Mouse (Mus musculus) small intestine, adult 2 months (tissue): ENCODE measurements around the gene Sde2. TPM values are rescaled to one million over a fixed set of nuclear protein-coding genes. Genes with fewer than 3 reads are reported as not detected.

Experiments
- H3K27ac ChIP-seq: fragments of 200-500 bp; 2 replicates; pipeline ENCODE4 v1.5.1; 2012; ENCODE audit warnings: low read depth, low read length, control low read depth, inconsistent platforms; ENCODE audit not compliant: insufficient read depth
- H3K27me3 ChIP-seq: fragments of 200-500 bp; 2 replicates; pipeline ENCODE4 v1.6.1; 2012; ENCODE audit warnings: mild to moderate bottlenecking, moderate library complexity, low read length, inconsistent platforms; ENCODE audit not compliant: control insufficient read depth, insufficient read depth
- H3K36me3 ChIP-seq: fragments of 200-500 bp; 2 replicates; pipeline ENCODE4 v1.6.1; 2012; ENCODE audit warnings: mild to moderate bottlenecking, low read length, control low read depth, inconsistent platforms; ENCODE audit not compliant: control insufficient read depth, insufficient read depth
- H3K4me1 ChIP-seq: fragments of 200-500 bp; 2 replicates; pipeline ENCODE4 v1.6.1; 2012; ENCODE audit warnings: low read length, inconsistent platforms, mixed read lengths; ENCODE audit not compliant: control insufficient read depth, insufficient read depth, insufficient read length
- H3K4me3 ChIP-seq: fragments of 200-500 bp; 2 replicates; pipeline ENCODE4 v1.5.1; 2012; ENCODE audit warnings: low read depth, mild to moderate bottlenecking, control low read depth, inconsistent platforms, low read length, moderate library complexity
- CTCF ChIP-seq: fragments of 200-500 bp; IDR thresholded peaks from 2 replicates; pipeline ENCODE4 v1.5.1; 2012; ENCODE audit warnings: low read depth, mild to moderate bottlenecking, control low read depth, inconsistent platforms, low read length, moderate library complexity, mixed read lengths; ENCODE audit not compliant: insufficient replicate concordance, insufficient read length; ENCODE audit errors: extremely low read depth
- POLR2A ChIP-seq: fragments of 200-500 bp; IDR thresholded peaks from 2 replicates; pipeline ENCODE4 v1.6.1; 2012; ENCODE audit warnings: low read depth, mild to moderate bottlenecking, control low read depth, inconsistent platforms, low read length, moderate library complexity
- WGBS: fragments of 180-500 bp; shearing (Covaris S2); methylation state at CpG from one replicate; pipeline ENCODE4 v1.1.7; 2018; 5-methylcytosine and 5-hydroxymethylcytosine counted together
- polyA plus RNA-seq: library from polyadenylated mRNA; depleted of rRNA; stranded (reverse); fragments of >200 nt; gene quantifications from 2 replicates; pipeline ENCODE4 v1.2.3, GENCODE M21; 2012

Sde2 gene
- polyA plus RNA-seq, 1 experiment: 5.9 TPM

- H3K27ac ChIP-seq: no peak overlapping the region
- no peak overlapping the region for H3K4me3 ChIP-seq
- no peaks in the 10 kb centered on the region for H3K27me3 ChIP-seq
- H3K4me1 ChIP-seq: no peaks in the 10 kb centered on the region
- TF ChIP-seq POLR2A (no peak), CTCF (peak; percentile 71; the same call in 1 of the 2 replicates)
- H3K36me3 ChIP-seq: no peaks in the 10 kb centered on the region
- 13% methylated on average over 9 of the region's 9 CpGs for WGBS
Measured at GRCm38 (mm10) chr1:180873861-180874484, 23.0 kb downstream of the Sde2 start.

GRCm38 (mm10) chr1:180874615-180875014 is 23.7 kb downstream of the Sde2 start:
- Histone ChIP-seq H3K36me3 (no peaks in the 10 kb centered on the region), H3K27me3 (no peaks in the 10 kb centered on the region), H3K27ac (no peak overlapping the region), H3K4me1 (no peaks in the 10 kb centered on the region), H3K4me3 (no peak overlapping the region)
- TF ChIP-seq CTCF: no peak
- no peak for TF ChIP-seq POLR2A
- 88% methylated on average over 2 of the region's 2 CpGs for WGBS

- H3K36me3 ChIP-seq: no peaks in the 10 kb centered on the region
- H3K27ac ChIP-seq: no peak overlapping the region
- TF ChIP-seq CTCF (no peak), POLR2A (no peak)
- H3K4me3 ChIP-seq: no peak overlapping the region
- 85% methylated on average over 9 of the region's 9 CpGs for WGBS
- H3K27me3 ChIP-seq: no peaks in the 10 kb centered on the region
- no peaks in the 10 kb centered on the region for H3K4me1 ChIP-seq
Measured at GRCm38 (mm10) chr1:180875126-180875525, 24.2 kb downstream of the Sde2 start.

GRCm38 (mm10) chr1:180877466-180877865 is 26.5 kb downstream of the Sde2 start:
- Histone ChIP-seq H3K36me3 (no peaks in the 10 kb centered on the region), H3K27ac (no peak overlapping the region), H3K27me3 (no peaks in the 10 kb centered on the region), H3K4me3 (no peak overlapping the region), H3K4me1 (no peaks in the 10 kb centered on the region)
- TF ChIP-seq CTCF: no peak
- 82% methylated on average over 4 of the region's 4 CpGs for WGBS

- TF ChIP-seq POLR2A (no peak), CTCF (no peak)
- 50% methylated on average over 3 of the region's 3 CpGs for WGBS
- Histone ChIP-seq H3K27ac (no peak overlapping the region), H3K27me3 (no peaks in the 10 kb centered on the region), H3K4me1 (no peaks in the 10 kb centered on the region), H3K4me3 (no peak overlapping the region), H3K36me3 (no peaks in the 10 kb centered on the region)
Measured at GRCm38 (mm10) chr1:180881768-180882167, 30.8 kb downstream of the Sde2 start.

GRCm38 (mm10) chr1:180883731-180884130 is 32.8 kb downstream of the Sde2 start:
- Histone ChIP-seq H3K4me3 (no peak overlapping the region), H3K36me3 (no peaks in the 10 kb centered on the region), H3K27ac (no peak overlapping the region), H3K4me1 (peaks cover 5% of the 10 kb centered on the region), H3K27me3 (no peaks in the 10 kb centered on the region)
- TF ChIP-seq CTCF (no peak), POLR2A (no peak)
- WGBS: 66% methylated on average over 7 of the region's 7 CpGs

GRCm38 (mm10) chr1:180884484-180884883 is 33.6 kb downstream of the Sde2 start:
- H3K4me3 ChIP-seq: no peak overlapping the region
- no peak for TF ChIP-seq CTCF
- no peak for TF ChIP-seq POLR2A
- peaks cover 11% of the 10 kb centered on the region for H3K4me1 ChIP-seq
- H3K36me3 ChIP-seq: no peaks in the 10 kb centered on the region
- whole genome bisulfite sequencing: 68% methylated on average over 9 of the region's 9 CpGs
- H3K27me3 ChIP-seq: no peaks in the 10 kb centered on the region
- H3K27ac ChIP-seq: no peak overlapping the region; the same call in 1 of the 2 replicates

GRCm38 (mm10) chr1:180888556-180889042 is 37.7 kb downstream of the Sde2 start:
- Histone ChIP-seq H3K27me3 (no peaks in the 10 kb centered on the region), H3K36me3 (no peaks in the 10 kb centered on the region), H3K27ac (peak overlapping the region; percentile 56), H3K4me3 (peak overlapping the region; percentile 26; the same call in 1 of the 2 replicates), H3K4me1 (peaks cover 11% of the 10 kb centered on the region)
- TF ChIP-seq CTCF: no peak
- TF ChIP-seq POLR2A: no peak
- WGBS: 5% methylated on average over 13 of the region's 13 CpGs
